Mouse (Mus musculus): ENCODE data around the gene Plekha7.

DNA sequence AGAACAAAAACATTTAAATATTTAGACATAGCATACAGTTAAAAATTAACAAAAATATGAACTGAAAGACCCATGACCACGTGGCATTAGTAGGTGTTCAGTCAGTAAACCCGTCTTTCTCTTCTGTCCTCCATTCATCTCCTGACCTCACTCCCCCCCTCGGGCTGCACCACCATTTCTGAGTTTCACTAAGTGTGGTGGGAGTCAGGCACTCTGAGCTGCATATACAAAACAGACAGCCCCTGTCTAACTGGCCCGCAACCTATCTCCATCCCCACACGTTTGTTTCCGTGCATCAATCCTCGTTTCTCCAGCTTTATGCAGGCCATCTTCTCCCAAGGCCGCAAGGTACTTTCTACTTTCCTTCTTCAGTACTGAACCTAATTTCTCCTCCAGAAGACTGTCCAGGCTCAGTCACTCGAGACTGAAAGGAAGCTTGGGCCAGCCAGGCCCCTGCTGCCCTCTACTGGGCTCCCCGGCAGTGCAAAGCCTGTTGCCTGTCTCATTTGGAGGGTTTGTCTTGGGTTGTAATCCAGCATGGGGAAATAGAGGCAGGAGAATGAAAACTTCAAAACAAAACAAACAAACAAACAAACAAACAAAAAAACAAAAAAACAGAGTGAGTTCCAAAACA, 15.3 kb upstream of the Plekha7 start:
- no peak for TF ChIP-seq EP300 (IDR thresholded peaks at IDR 0.05)
- TF ChIP-seq CTCF (IDR thresholded peaks at IDR 0.05), result peak; percentile 93
